17 mouse cellular contexts compared by ENCODE assay signal in the genomic region with DNA sequence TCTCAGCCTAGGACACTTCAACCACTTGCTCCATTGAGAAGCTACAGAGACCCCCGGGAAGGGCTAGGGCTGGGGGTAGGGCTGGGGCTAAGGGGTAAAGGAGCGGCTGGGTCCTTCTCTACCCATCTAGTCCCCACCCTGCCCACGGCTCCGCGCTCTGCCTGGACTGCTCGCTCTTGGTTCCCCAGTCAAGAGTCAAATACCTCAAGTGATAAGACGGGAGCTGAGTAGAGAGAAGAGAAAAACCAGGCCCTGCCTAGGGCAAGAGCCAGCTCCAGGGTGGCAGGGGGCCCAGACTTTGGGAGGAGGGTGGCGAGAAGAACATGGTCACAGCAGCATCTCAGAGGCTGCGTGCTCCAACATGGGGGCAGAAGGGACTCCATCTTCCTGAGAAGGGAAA. TPM values are rescaled to one million over a fixed set of nuclear protein-coding genes. Genes with fewer than 3 reads are reported as not detected.
DNase-seq lines count a peak whose midpoint lies in the region; ATAC-seq and TF ChIP-seq lines count a peak whose summit lies in the region.
"Had no signal": no experiment of that assay in that cellular context is flagged by ENCODE, and none has a peak within 500 bp of the region (broad histone marks: within the 10 kb centered on the region; RNA-seq: fewer than 3 reads in every experiment).

No protein-coding gene starts in this region.

- 78% methylated on average over 9 of the region's 9 CpGs for WGBS in neural tube, embryonic 11.5 days
- WGBS in heart, embryonic 13.5 days = 11% methylated on average over 9 of the region's 9 CpGs
- 74% methylated on average over 9 of the region's 9 CpGs for WGBS in neural tube, embryonic 13.5 days

- ATAC-seq in neural tube, embryonic 11.5 days (ENCODE audit: insufficient read depth, low FRiP score, low TSS enrichment) = no peak
- ATAC-seq in heart, embryonic 13.5 days (ENCODE audit: extremely low read depth, insufficient number of reproducible peaks, low FRiP score, low TSS enrichment) = peak; percentile 48; the same call in 1 of the 2 replicates
- no peak for ATAC-seq in neural tube, embryonic 13.5 days (ENCODE audit: low read depth)

- H3K4me1 ChIP-seq in neural tube, embryonic 11.5 days (ENCODE audit: control insufficient read depth, insufficient read depth, low read length) = no peaks in the 10 kb centered on the region; the same call in 1 of the 2 replicates
- H3K4me1 ChIP-seq in heart, embryonic 13.5 days = peaks cover 44% of the 10 kb centered on the region
- peaks cover 13% of the 10 kb centered on the region for H3K4me1 ChIP-seq in neural tube, embryonic 13.5 days (replicated peaks)
- H3K4me1 ChIP-seq: stomach, embryonic 15.5 days had no signal

- no peak for TF ChIP-seq CTCF in gastrocnemius, adult 2 months (IDR thresholded peaks at IDR 0.05)

- H3K4me2 ChIP-seq in neural tube, embryonic 11.5 days (ENCODE audit: low read depth) = peak overlapping the region; percentile 2; the same call in 1 of the 2 replicates
- peak overlapping the region; percentile 74 for H3K4me2 ChIP-seq in heart, embryonic 13.5 days
- 0 out of 2 replicates have a peak overlapping the region, but pooled peaks have one; percentile 4 for H3K4me2 ChIP-seq in neural tube, embryonic 13.5 days
- H3K4me2 ChIP-seq: stomach, embryonic 15.5 days had no signal

- H3K27me3 ChIP-seq in neural tube, embryonic 11.5 days (ENCODE audit: control insufficient read depth, insufficient read depth, low read length) = no peaks in the 10 kb centered on the region
- H3K27me3 ChIP-seq in heart, embryonic 13.5 days (replicated peaks) = no peaks in the 10 kb centered on the region
- H3K27me3 ChIP-seq in neural tube, embryonic 13.5 days = no peaks in the 10 kb centered on the region
- H3K27me3 ChIP-seq: stomach, embryonic 15.5 days had no signal

- peak overlapping the region; percentile 88 for H3K4me3 ChIP-seq in gastrocnemius, adult 2 months
- H3K4me3 ChIP-seq in neural tube, embryonic 11.5 days (ENCODE audit: low read depth, low read length) = no peak overlapping the region
- H3K4me3 ChIP-seq in heart, embryonic 13.5 days = peak overlapping the region; percentile 61
- no peak overlapping the region for H3K4me3 ChIP-seq in neural tube, embryonic 13.5 days
- H3K4me3 ChIP-seq: erythroblast, embryonic 14.5 days; hindbrain, embryonic 10.5 days; stomach, embryonic 15.5 days had no signal

- intact Hi-C loops in gastrocnemius, adult 2 months (cut with DNase I) = loop anchor here (2.0 kb wide), 1 partner anchor 41 kb away; no protein-coding TSS in a partner anchor
- intact Hi-C loops in gastrocnemius, postnatal 36 days (cut with DNase I) = loop anchor here (1.0 to 5.0 kb wide), 2 partner anchors 16 to 42 kb away; no protein-coding TSS in a partner anchor

- peak; percentile 58 for DNase-seq in gastrocnemius, adult 2 months
- DNase-seq in gastrocnemius, postnatal 36 days = no peak
- DNase-seq in neural tube, embryonic 11.5 days (ENCODE audit: low spot score) = no peak
- DNase-seq in neural tube, embryonic 10.5 days (ENCODE audit: extremely low spot score, low spot score) = no peak
- no peak for DNase-seq in adrenal gland, postnatal 25 days
- no peak for DNase-seq in ovary, postnatal 10 days (ENCODE audit: low spot score)
- DNase-seq: cerebellum, adult 18-20 months had no signal

- no peak overlapping the region; the same call in 1 of the 2 replicates for H3K9ac ChIP-seq in neural tube, embryonic 11.5 days (ENCODE audit: low read length)
- peak overlapping the region; percentile 88 for H3K9ac ChIP-seq in heart, embryonic 13.5 days
- H3K9ac ChIP-seq in neural tube, embryonic 13.5 days = no peak overlapping the region
- H3K9ac ChIP-seq: liver, embryonic 14.5 days; stomach, embryonic 15.5 days had no signal

- H3K9me3 ChIP-seq in neural tube, embryonic 11.5 days (ENCODE audit: control insufficient read depth, low read length) = no peaks in the 10 kb centered on the region
- peaks cover 4% of the 10 kb centered on the region; the same call in 1 of the 2 replicates for H3K9me3 ChIP-seq in heart, embryonic 13.5 days
- H3K9me3 ChIP-seq in neural tube, embryonic 13.5 days = peaks cover 4% of the 10 kb centered on the region; the same call in 1 of the 2 replicates
- H3K9me3 ChIP-seq: stomach, embryonic 15.5 days had no signal

- H3K36me3 ChIP-seq in neural tube, embryonic 11.5 days (ENCODE audit: control insufficient read depth, insufficient read depth, low read length) = no peaks in the 10 kb centered on the region
- H3K36me3 ChIP-seq in heart, embryonic 13.5 days = peaks cover 34% of the 10 kb centered on the region
- no peaks in the 10 kb centered on the region for H3K36me3 ChIP-seq in neural tube, embryonic 13.5 days
- H3K36me3 ChIP-seq: hindbrain, embryonic 10.5 days; stomach, embryonic 15.5 days had no signal

- peak overlapping the region; percentile 97 for H3K27ac ChIP-seq in gastrocnemius, adult 2 months
- no peak overlapping the region for H3K27ac ChIP-seq in neural tube, embryonic 11.5 days (ENCODE audit: low read depth, low read length)
- peak overlapping the region; percentile 99 for H3K27ac ChIP-seq in heart, embryonic 13.5 days (replicated peaks)
- no peak overlapping the region for H3K27ac ChIP-seq in neural tube, embryonic 13.5 days (replicated peaks)
- H3K27ac ChIP-seq: hindbrain, embryonic 10.5 days; liver, embryonic 14.5 days; macrophage; stomach, embryonic 15.5 days had no signal

RNA-seq across cellular contexts. Expression of gene Trim63, which starts 0.6 kb away (rescaled TPM):
- 100 to 1,000 TPM; 250 to 325 TPM for total RNA-seq in gastrocnemius, adult 2 months (2021)
- total RNA-seq in gastrocnemius, postnatal 36 days (2021) = 100 to 1,000 TPM; 241 to 268 TPM
- polyA plus RNA-seq in neural tube, embryonic 11.5 days (2014; fragmentation: Nextera tagmentation; extraction: Ambion mirVana) = 0.87 and 1.6 TPM in 2 replicates
- 108 and 136 TPM in 2 replicates for polyA plus RNA-seq in heart, embryonic 13.5 days (2015; fragmentation: Nextera tagmentation; extraction: Ambion mirVana)
- 0.88 and 1.6 TPM in 2 replicates for polyA plus RNA-seq in neural tube, embryonic 13.5 days (2015; fragmentation: Nextera tagmentation; extraction: Ambion mirVana)
- total RNA-seq in adrenal gland, postnatal 25 days (2021) = not detected in 2 replicates
- total RNA-seq: layer of hippocampus, adult 18-20 months; MEL had no signal
- polyA plus RNA-seq: erythroblast, embryonic 14.5 days; macrophage had no signal

RNA-seq across cellular contexts. Expression of gene Slc30a2, which starts 27.5 kb away (rescaled TPM):
- total RNA-seq in gastrocnemius, adult 2 months (2021) = 10 to 100 TPM in 1 of 2 experiments, 1 to 10 TPM in 1; 4.4 to 25.8 TPM
- 10 to 100 TPM in 1 of 2 experiments, 1 to 10 TPM in 1; 3.8 to 22.3 TPM for total RNA-seq in gastrocnemius, postnatal 36 days (2021)
- not detected in 2 replicates for polyA plus RNA-seq in neural tube, embryonic 11.5 days (2014; fragmentation: Nextera tagmentation; extraction: Ambion mirVana)
- 0.11 and 0.19 TPM in 2 replicates for polyA plus RNA-seq in heart, embryonic 13.5 days (2015; fragmentation: Nextera tagmentation; extraction: Ambion mirVana)
- 0.15 and 0.22 TPM in 2 replicates for polyA plus RNA-seq in neural tube, embryonic 13.5 days (2015; fragmentation: Nextera tagmentation; extraction: Ambion mirVana)
- total RNA-seq in adrenal gland, postnatal 25 days (2021) = 21.1 and 21.5 TPM in 2 replicates
- total RNA-seq: midbrain, postnatal 0 days had no signal
- polyA plus RNA-seq: erythroblast, embryonic 14.5 days; macrophage had no signal

RNA-seq across cellular contexts. Expression of gene Pdik1l, which starts 27.8 kb away (rescaled TPM):
- total RNA-seq in gastrocnemius, adult 2 months (2021) = 1 to 10 TPM; 3.2 TPM
- 1 to 10 TPM; 2.2 to 4.3 TPM for total RNA-seq in gastrocnemius, postnatal 36 days (2021)
- 21.6 and 23.1 TPM in 2 replicates for polyA plus RNA-seq in neural tube, embryonic 11.5 days (2014; fragmentation: Nextera tagmentation; extraction: Ambion mirVana)
- 13.4 and 13.5 TPM in 2 replicates for polyA plus RNA-seq in heart, embryonic 13.5 days (2015; fragmentation: Nextera tagmentation; extraction: Ambion mirVana)
- polyA plus RNA-seq in neural tube, embryonic 13.5 days (2015; fragmentation: Nextera tagmentation; extraction: Ambion mirVana) = 31.6 and 35.5 TPM in 2 replicates
- 19.7 and 20.2 TPM in 2 replicates for total RNA-seq in adrenal gland, postnatal 25 days (2021)

Comparison
In these comparisons a context has a peak if more than half of its experiments do, and no peak if none do; other contexts are left out.
1. H3K27ac ChIP-seq: peak in gastrocnemius, adult 2 months (single experiment) and heart, embryonic 13.5 days (single experiment); none in neural tube, embryonic 11.5 days (single experiment) and neural tube, embryonic 13.5 days (single experiment).
2. H3K4me3 ChIP-seq: peak in gastrocnemius, adult 2 months (single experiment) and heart, embryonic 13.5 days (single experiment); none in neural tube, embryonic 11.5 days (single experiment) and neural tube, embryonic 13.5 days (single experiment).
3. H3K4me2 ChIP-seq: peak in every context shown above with its lines; median percentile 74 in heart, embryonic 13.5 days; 4 in neural tube, embryonic 13.5 days; 2 in neural tube, embryonic 11.5 days.
4. RNA of gene Trim63, which starts 0.6 kb away (total RNA-seq): 250 to 325 TPM in gastrocnemius, adult 2 months and 241 to 268 TPM in gastrocnemius, postnatal 36 days; not detected in adrenal gland, postnatal 25 days; every median in the first group is over 100 times any median in the second.